Mouse (Mus musculus): ENCODE results near the gene Fam126b.
A peak's percentile ranks its signal among the peaks of the same experiment; 100 is the strongest.
"Not testable (repeated sequence)": the region's sequence is repeated elsewhere in the genome, so short reads cannot be mapped to it uniquely, and the experiment has no call there.

Fam126b gene

DNA sequence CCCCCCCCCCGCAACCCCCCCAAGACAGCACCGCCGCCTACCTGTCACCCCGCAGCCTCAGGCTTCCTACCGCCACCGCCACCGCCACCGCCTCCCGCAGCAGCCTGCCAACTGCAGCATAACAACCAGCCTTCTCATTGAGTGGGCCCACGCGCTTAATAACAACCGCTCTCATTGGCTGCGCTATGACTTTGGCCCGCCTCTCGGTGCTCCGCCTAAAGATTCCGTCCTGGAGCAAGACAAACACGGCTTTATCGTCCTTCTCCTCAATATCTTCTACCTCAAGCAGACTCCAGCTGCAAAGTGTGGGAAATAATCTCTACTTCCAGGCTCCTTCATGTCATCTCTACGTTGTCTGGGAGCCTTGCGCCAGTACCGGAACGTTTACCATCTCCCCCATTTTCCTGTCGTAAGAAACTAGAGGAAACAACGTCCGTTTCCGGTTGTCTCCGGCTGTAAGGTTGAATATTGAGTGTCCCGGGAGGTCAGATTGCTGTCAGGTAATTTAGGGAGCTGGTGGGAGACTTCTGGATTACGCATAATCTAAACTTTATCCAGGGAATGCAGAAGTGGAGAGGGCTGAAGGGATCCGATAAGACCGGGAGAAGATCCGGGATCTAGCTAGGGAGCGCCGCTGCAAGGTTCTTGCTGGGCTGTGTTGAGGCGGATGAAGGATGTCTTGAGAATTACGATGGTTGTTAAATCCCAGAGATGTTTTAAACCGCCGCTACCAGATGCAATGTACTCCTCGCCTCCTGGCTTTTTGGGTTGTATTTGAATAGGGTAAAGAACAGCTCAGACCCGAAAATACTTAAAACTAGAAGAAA lies at the start of gene Fam126b, which contains the start of gene Ndufb3:
Gene Fam126b, minus strand, starts transcription at position 153 of the 827 bp plus-strand sequence.
Gene Ndufb3, plus strand, starts transcription at position 214 of the 827 bp plus-strand sequence.
- DNase-seq (ENCODE audit: low spot score): peak; percentile 78

DNA sequence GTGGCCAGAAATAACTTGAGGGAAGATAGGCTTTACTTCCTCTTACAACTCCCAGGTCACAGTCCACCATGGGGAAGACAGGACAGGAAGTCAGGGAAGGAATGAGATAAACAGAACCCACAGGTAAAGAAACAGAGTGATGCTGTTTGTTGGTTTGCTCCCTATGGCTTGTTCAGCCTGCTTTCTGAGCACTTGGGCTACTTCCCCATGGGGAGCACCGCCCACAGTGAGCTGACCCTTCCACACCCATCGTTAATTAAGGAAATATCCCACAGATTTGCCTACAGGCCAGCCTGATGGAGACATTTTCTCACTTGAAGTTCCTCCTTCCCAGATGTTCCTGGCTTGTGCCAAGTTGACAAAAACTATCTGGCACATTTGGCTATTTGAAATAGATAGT lies 42.7 kb upstream of the Fam126b start:
- not testable (repeated sequence) for DNase-seq (ENCODE audit: low spot score)

DNA sequence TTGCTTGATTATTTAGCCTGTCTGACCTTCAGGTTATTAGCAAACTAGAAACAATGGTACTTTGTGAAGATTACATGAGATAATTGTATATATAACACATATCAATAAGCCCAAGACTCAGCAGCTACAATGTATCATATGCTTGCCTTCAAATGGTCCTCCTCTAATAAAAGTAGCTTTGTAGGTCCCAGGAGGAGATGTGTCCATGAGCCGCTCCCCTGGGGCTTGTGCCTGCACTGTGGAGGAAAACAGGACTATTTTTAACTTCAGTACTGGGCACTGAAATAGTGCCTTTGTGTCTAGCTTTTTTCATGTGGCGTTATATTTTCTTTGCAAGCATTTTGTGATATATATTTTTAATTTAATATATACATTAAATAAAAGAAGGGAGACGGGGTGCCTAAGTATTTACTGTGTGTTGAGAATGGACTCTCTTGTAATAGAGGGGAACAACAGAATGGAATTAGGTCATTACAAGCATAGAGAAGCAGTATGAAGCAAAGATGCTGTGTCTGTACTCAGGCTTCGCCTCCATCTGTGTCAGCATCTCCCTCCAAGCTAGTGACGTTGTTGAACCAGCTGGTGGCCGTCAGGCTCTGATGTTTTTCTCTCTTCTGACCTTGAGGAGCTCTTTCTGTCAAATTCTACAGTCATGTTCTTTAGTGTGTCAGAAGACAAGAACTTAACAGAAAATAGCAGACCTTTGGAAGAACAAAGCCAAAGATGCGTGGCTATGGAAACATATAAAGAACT lies 36.0 kb upstream of the Fam126b start:
- peak; percentile 28 for DNase-seq (ENCODE audit: low spot score)

DNA sequence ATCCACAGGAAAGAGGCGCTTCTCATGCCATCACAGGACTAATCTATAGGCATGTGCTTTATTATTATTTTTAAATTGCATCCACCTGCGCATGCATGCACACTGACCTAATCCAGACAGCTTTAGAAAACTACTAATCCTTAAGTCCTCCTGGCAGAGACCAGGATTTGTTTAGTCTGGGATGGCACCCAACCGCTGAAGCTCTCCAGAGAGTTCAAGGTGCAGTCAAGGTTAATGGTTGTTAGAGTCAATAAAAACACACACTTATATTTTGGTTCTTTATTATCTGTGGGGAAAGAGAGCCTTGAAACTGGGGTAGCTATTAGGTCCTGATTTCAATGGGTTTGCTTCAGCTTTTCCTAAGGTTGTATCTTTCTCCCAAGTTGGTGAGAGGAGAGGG lies 35.1 kb upstream of the Fam126b start:
- peak; percentile 49 for DNase-seq (ENCODE audit: low spot score)

DNA sequence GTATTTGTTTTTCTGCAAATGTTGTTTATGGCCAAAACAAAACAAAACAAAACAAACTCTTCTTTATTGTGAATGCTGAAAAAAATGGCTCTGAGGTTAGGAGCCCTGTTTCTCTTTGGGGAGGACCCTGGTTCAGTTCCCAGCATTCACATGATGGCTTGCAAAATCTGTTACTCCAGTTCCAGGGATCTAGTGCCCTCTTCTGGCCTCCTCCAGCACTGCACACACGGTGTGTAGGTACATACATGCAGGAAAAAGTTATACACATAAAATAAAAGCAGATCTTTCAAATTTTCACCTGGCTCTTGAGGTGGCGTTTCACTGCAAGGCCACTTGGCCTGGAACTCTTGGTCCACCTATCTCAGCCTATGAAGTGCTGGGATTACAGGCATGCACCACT lies 32.6 kb upstream of the Fam126b start:
- DNase-seq (ENCODE audit: low spot score): no peak

DNA sequence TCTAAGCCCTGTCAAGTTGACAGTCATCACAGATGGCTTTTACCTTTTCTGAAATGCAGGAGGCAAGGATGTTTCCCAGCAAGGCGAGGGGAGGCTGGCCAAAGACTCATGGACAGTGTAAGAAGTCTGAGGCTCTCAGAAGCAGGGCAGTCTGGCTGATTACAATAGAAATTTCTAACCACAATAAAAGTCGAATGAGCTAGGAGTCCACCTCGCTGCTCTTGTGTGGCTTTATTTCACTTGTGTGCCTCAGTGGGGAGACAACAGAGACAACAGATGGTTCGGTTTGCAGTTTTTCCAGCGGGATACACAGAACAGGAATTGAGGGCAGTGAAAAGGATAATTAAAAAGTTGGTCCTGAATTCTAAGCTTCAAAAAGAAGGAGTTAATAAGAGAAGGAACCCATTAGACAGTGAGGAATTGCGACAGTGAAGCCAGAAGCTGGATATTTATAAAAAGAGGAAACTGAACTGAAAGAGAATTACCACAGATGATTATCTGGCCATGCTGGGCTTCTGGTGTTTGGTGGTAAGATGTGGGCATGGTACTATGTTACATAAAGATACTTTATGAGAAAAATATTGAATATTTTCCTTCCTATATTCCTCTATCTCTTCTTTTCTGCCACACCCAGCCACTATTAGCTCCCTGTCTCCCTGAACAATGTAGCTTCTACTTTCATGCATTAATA lies 32.0 kb upstream of the Fam126b start:
- DNase-seq (ENCODE audit: low spot score): no peak

DNA sequence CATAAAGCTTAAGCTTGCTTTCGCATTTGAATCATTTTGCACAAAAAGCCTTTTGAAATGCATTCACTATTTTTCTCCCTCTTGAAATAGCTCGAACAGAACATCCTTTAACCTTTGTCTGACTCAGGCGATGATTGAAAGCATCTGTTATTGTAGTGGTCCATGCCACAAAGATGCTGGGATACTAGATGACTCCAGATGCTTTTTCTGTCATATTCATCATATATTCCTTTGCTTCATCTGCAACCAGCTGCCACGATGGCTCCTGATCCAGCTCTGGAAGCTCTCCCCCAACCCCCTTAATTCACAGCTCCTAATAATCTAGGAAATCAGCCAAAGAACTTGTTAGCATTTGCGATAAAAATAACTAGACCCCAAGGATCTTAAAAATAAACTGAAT lies 31.0 kb upstream of the Fam126b start:
- DNase-seq (ENCODE audit: low spot score): no peak

DNA sequence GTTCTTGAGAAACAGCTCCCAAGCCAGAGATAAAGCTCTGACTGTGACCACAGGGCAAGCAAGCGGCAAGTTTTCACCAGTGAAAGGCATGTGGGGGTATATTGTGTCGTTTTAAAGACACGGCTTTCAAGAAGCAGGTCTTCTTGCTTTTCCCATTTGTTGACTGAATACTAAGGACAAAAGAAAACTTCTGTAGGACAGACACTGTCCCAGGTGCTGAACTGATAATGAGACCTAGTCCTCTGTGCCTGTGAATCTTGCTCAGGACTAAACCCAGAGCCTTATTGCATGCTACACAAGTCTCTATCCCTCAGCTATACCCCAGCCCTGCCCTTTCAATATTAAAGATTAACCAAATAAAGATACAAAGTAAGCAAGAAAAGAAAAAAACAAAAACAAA lies 30.1 kb upstream of the Fam126b start:
- DNase-seq (ENCODE audit: low spot score): no peak

DNA sequence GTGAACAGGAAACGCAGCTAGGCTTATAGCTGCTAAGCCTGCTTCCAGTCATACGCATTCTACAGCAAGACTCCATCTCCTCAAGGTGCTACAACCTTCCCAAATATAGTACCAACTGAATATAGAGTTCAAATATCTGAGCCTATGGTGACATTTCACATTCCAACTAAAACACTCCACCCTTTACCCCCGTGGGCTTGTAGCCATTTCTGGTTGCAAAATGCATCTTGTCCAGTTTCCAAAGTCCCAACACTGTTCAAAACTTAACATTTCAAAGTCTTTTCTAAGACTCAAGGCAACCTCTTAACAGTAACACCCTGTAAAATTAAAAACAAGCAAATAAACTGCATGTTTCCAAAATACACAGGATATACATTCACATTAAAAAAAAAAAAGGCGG lies 29.0 kb upstream of the Fam126b start:
- no peak for DNase-seq (ENCODE audit: low spot score)

DNA sequence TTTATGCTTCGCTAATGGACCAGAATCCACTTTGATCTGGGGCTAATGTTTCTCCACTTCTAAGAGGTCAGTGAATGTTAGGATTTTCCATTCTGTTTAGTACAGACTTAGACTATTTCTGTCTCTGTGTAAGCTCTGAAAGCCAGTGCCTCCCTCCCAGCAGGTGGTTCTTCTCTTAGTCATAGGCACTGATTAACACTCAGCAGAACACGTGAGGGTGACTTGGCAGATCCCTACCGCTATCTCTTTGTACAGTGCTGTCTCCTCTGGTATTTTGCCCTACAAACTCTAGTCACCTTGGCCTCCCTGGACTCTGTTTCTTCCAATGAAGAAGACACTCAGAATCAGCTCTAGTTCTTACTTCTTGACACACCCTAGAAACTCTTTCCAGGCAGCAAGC lies 28.3 kb upstream of the Fam126b start:
- peak; percentile 32 for DNase-seq (ENCODE audit: low spot score)

DNA sequence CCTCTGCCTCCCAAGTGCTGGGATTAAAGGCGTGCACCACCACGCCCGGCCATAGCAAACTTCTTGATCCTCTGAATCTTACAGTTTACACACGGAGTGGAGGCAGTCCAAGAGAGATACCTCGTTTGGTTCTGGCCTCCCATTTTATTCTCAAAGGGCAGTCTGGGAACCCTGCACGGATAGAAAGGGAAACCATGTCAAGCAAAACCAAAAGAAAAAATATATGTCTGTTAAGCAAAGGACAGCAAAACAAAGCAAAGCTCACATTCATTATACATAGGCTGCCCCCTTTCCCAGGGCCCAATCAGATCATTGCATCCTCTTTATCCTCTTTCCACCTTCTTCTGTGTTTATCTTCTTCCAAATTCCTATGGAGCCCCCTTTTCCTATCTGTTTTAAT lies 27.7 kb upstream of the Fam126b start:
- DNase-seq (ENCODE audit: low spot score): peak; percentile 15

DNA sequence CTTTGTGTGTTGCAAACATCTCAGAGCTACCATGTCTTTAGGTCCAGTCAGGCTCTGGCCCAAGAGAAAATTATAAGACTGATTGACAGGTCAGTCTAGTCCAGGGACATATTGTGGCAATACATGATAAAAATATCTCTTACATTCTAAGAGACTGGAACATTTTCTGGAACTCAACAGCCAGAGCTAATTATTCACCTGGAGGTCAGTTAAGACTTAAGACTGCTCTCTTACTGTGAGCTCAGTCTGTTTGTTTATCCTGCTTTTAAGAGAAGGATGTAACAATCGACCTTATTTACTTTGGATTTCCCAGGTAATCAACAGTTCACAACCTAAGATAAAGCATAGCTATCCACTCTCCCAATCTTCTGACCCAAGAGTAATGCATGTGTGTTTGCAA lies 24.5 kb upstream of the Fam126b start:
- no peak for DNase-seq (ENCODE audit: low spot score)

DNA sequence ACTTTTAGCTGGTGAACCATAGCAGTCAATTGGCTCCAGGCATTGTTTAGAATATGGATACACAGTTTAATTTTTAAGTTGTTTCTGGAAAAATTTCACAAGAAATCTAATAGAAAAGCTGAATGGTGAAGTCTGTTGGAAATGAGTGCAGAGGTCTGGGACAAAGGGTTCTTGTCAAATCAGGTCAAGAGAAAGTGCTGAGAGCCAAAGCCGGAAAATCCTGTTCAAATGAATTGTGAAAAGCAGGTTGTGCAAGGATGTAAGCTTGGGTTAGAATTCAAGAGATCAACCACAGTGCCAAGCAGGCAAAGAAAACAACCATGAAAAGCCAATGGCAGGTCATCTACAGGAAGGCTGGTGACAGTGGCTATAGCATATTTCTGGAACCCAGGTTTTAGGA lies 24.0 kb upstream of the Fam126b start:
- DNase-seq (ENCODE audit: low spot score): no peak

DNA sequence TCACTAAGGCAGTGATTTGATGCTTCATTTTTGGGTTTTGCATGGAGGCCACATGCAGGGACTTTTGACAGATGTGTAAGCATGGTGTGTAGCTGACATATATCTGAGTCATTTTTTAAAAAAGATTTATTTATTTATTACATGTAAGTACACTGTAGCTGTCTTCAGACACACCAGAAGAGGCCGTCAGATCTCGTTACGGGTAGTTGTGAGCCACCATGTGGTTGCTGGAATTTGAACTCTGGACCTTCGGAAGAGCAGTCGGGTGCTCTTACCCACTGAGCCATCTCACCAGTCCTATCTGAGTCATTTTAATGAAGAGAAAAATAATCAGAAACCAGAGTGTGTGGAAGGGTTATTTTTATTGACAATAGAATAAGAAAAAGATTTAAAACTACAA lies 23.5 kb upstream of the Fam126b start:
- DNase-seq (ENCODE audit: low spot score): not testable (repeated sequence)

DNA sequence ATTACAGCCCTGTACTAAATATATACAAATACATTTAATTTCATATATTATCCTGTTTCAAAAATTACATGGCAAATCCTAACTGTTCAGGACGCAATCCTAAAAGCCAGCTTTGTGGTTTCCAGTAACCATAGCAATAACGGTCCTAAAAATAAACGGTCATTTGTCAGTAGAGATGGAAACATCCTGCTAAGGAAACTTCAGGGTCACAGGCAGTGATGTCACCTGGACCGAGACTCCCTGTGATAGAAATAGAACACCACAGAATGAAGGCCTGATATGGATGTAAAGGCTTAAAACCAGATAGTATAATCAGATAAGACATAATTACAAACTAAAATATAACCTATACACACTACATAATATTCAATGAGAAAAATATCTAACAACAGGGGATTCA lies 17.6 kb upstream of the Fam126b start:
- DNase-seq (ENCODE audit: low spot score): no peak

DNA sequence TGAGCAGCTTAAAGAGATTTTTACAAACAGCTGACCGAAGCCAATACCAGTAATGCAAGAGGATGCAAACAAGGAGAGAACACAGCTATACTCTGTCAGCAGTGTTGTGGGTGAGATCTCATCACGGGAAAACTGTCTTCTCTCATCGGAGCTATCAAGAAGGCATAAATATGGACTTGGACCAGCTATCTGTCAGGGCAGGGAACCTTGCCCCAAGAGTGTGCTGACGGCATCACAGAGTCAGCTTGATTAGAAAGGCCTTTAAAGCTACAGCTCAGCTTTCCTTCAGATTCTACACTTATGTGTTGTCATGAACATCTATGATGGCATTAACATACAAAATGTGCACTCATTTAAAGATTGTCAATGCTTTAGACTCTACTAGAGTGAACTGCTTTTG lies 16.6 kb upstream of the Fam126b start:
- no peak for DNase-seq (ENCODE audit: low spot score)

DNA sequence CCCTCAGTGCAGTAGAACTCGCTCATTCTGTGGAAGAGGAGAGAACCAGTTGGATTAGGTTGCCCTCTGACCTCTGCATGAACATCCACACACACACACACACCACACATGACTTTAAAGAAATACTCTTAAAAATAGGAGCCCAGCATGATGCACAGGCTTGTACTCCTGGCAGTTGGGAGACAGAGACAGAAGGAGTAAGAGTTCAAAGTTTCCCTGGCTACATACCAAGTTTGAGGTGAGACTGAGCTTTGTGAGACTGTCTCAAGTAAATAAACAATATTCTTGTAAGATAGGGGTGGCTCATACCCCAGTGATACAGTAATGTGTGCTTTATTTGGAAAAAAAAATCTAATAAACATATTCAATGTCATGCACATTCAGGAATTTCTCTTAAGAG lies 1.4 kb upstream of the Fam126b start:
- DNase-seq (ENCODE audit: low spot score): no peak

DNA sequence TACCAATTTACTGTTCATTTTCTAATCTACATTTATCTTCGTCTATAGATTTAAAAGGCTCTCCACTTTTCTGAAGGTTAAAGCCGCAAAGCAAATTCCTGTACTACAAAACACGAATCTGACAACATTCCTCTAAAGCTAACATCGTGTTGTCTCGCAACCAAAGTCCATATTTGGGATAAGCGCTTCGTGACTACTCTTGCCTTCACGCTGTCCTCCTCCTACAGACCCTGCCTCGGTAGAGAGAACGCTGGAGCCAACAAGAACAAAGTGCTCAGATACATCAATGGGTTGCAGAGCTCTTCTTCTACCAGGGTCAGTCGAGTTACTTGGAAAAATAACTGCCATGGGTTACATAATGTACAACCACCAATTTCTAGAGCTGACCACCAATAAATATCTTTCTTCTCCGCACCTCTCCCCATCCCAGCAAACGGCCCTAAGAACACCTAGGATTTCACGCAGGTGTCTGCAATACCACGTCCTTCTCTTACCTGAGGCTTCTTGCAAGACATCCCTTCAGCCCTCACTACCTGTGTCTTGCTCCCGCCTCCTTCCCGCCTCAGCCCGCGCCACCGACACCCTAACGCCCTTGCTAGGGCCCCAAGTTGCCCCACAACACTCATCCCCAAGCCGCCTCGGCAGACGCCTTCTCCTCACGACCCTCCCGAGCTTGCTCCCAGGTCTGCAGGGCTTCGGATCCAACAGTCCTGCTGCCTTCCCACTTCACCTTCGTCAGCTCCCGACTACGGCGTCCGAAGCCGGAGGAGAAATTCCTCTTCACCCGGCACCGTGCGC lies 551 bp downstream of the Fam126b start:
- DNase-seq (ENCODE audit: low spot score): no peak

DNA sequence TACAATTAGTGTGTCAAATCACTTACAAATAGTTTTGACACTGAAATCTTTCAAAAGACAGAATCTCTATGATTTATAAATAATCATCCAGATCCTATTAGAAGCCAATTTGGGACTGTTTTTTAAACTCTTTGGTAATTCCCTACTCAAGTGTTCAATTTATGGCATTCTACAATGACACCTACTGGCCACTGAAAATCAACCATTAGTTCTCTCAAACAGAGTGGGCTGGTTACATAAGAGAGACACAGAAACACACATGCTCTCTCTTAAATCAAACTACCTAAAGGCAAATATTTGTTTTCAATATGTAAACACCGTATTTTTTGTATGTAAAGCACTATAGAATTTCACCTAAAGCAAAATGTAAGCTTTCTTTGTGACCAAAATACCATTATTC lies 1.9 kb downstream of the Fam126b start:
- DNase-seq (ENCODE audit: low spot score): no peak

DNA sequence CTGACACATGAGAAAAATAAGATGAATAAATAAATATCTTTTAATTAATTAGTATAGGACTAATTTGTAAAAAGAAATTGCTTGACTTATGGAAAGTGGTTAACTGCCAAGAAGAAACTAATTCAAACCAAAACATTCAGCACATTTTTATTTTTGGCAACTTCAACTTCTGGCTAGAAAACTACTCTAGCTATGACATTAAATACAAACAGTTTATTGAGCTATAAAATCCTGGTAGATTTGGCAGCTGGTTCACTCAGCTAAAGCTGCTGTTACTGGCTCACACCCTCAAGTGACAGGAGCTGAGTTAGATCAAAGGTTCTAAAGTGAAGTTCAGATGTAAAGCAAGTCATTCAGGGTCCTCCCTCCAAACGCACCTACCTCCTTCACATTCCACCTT lies 3.5 kb downstream of the Fam126b start:
- DNase-seq (ENCODE audit: low spot score): no peak

DNA sequence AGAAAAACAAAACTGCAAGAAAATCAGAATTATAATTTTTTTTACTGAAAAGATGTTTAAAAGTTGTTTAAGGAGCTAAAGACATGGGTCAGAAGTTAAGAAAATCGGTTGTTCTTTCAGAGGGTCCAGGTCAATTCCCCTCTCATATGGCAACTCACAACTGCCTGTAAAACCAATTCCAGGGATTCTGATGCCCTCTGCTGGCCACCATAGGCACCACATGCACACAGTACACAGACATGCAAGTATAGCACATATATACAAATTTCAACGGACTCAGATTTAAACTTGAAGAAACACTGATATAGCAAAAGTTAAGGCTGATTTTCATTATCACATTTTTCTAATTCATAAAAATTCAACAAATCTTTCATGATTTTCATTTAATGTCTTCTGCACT lies 6.9 kb downstream of the Fam126b start:
- DNase-seq (ENCODE audit: low spot score): no peak

DNA sequence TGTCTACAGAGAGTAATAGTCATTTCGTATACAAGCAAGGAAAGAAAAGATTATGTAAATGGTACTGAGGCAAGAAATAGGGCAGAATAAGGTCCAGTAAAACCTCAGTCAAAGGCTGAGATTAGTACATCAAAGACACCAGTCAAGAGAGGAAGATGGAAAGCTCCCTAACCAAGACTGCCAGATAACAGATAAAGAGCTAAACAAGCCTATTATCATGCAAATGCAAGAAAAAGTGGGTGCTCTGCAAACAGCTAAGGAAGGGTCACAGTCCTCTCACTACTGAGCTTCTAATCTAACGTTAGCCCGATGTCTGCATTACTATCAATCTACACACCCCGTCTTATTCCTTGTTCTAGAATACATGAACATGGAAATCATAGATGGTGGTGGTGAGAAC lies 15.7 kb downstream of the Fam126b start:
- DNase-seq (ENCODE audit: low spot score): no peak

Measured in ovary, adult 18-20 months (tissue).